Mouse (Mus musculus) layer of hippocampus, adult 2 months (tissue): Measurements from ENCODE around the gene Atrnl1. TPM values are rescaled to one million over a fixed set of nuclear protein-coding genes. Genes with fewer than 3 reads are reported as not detected.

Source experiments
- DNase-seq, 2 experiments: peaks; one replicate each; pipeline ENCODE4 v3.0.0; 2022; ENCODE audit warnings: low spot score in 2 of 2
- H3K27ac ChIP-seq: fragments of 200-600 bp; 2 replicates; pipeline ENCODE4 v1.8.1; 2022
- H3K4me3 ChIP-seq: fragments of 200-600 bp; 2 replicates; pipeline ENCODE4 v1.8.1; 2022; ENCODE audit warnings: mild to moderate bottlenecking
- CTCF ChIP-seq: fragments of 200-600 bp; conservative IDR thresholded peaks from 2 replicates; pipeline ENCODE4 v1.8.1; 2022; ENCODE audit warnings: antibody characterized with exemption, mild to moderate bottlenecking, moderate library complexity
- total RNA-seq, 2 experiments: library from RNA; stranded (reverse); gene quantifications; 2 replicates each; pipeline ENCODE4 v1.2.3; 2021

Atrnl1 gene
- total RNA-seq, 2 experiments from 2014 or later: 67.2 to 69.7 TPM

DNA sequence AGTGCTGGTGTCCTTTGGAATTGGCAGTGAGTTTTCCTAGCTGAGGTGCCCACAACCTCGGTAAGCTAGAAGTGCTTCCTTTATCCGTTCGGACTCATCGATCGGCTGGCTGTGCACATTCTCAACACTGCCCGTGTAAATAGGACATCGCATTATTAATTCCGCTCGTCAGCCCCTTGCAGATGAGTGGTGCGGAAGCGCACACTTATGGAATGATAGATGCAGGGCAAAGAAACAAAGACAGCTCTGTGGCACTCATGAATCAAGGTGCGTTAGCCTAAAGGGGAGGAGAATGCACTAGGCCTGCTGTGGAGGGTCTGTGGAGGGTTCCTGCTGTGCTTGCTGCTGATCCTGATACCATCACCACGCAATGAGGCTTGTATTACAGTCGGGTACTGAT is 474.0 kb downstream of the Atrnl1 start:
- Histone ChIP-seq H3K27ac (no peak overlapping the region), H3K4me3 (no peak overlapping the region)
- no peak for TF ChIP-seq CTCF
- DNase-seq: no peak

DNA sequence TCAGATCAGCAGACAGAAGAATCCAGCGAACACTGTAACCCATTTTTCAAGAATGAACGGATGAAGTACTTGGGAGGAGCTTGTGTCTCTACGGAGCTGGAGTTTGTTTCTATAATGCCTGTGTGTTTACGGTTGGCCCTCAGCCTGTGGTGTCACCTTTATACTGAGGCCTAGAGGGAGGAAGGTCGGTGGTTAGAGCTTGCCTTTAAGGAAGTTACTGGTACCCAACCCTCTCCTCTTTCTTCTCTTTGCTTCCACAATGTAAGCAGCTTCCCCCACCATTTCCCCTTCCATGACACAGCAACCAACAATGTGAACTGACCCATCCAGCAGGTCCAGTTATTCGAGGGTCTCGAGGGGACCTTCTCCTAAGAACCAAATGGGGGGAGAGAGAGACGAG is 475.9 kb downstream of the Atrnl1 start:
- H3K4me3 ChIP-seq: no peak overlapping the region
- H3K27ac ChIP-seq: no peak overlapping the region
- DNase-seq: no peak
- no peak for TF ChIP-seq CTCF

DNA sequence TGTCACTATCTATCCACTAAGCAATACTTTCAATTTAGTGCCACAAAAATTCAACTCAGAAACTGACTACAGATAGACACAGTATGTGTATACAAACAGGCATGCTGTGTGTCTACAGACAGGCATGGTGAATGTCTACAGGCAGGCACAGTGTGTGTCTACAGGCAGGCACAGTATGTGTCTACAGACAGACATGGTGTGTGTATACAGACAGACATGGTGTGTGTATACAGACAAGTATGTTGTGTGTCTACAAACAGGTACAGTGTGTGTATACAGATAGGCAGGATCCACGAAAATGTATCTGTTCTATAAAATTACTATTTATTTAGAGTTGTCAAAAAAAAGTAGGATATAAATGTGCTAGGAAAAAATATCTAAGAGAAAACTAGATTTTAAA is 477.1 kb downstream of the Atrnl1 start:
- DNase-seq: no peak
- H3K4me3 ChIP-seq: no peak overlapping the region
- TF ChIP-seq CTCF: no peak
- no peak overlapping the region for H3K27ac ChIP-seq

DNA sequence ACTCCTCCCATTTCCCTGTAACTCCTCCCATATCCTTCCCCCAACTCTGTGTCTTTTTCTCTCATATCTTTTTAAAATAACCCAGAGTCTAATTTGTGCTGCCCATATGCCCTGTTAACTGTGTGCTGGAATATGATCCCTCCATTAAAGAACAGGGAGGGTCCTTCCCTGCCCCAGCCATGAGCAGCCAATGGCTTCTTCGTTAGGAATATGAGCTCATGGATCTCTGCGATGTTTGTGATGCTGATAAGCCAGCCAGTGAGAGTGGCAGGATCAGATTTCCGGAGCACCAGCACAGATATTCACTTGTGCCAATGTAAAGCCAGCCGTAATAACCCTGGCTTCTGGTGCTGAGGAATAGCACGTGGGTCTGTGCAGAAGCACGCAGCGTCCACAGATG is 477.6 kb downstream of the Atrnl1 start:
- no peak for DNase-seq
- no peak overlapping the region for H3K4me3 ChIP-seq
- no peak overlapping the region for H3K27ac ChIP-seq
- no peak for TF ChIP-seq CTCF

DNA sequence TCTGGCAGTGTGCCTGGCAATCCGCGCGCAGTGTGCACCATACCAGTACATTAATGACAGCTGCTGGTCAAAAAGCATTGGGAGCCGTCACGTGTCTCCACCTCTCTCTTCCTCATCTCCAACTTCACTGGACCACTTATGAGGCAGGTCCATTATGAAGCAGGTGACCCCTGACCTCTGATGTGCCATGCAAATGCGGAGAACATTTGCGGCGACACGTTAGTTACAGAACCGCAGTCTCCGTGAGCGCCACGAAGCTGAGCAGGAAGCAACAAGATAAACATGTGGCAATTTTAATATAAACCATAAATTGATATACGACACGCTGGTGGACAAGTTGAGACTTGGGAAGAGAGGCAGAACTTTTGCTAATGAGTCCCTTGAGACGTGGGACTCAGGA is 481.1 kb downstream of the Atrnl1 start:
- Histone ChIP-seq H3K27ac (no peak overlapping the region), H3K4me3 (no peak overlapping the region)
- DNase-seq: no peak
- no peak for TF ChIP-seq CTCF

DNA sequence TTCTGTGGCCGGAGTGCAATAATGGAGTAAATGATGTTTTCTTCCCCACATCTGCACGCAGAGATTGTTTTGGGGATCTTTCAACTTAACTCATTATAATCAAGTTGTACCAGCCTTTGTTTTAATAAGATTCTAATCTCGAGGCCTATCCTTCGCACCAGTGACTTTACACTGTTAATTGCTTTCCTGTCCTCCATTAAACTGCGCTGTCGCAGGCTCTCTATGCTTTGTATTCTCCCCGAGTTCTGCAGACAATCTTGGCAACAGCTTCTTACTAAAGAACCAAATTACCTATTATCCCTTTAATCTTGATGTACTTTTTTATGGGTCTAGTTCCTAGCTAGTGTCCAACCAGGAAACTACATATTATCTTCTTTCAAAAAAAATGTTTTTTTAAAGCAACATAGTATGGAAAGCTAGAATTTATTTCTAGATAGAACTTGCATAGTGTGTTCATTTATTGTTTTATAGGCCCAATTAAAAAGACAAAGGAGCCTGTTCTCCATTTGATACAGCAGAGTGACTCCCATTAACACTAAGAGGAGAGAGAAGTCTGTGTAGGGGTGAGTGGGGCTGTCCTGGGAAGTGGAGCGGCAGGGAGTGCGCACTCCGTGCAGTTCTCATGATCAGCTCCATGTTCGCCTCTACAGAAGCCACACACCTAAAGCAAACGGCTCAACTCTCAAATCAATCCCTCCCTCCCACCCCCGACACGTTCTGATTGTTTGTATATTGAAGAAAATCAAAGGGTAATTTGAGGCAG is 484.1 kb downstream of the Atrnl1 start:
- Histone ChIP-seq H3K4me3 (no peak overlapping the region), H3K27ac (no peak overlapping the region)
- TF ChIP-seq CTCF: no peak
- no peak for DNase-seq

DNA sequence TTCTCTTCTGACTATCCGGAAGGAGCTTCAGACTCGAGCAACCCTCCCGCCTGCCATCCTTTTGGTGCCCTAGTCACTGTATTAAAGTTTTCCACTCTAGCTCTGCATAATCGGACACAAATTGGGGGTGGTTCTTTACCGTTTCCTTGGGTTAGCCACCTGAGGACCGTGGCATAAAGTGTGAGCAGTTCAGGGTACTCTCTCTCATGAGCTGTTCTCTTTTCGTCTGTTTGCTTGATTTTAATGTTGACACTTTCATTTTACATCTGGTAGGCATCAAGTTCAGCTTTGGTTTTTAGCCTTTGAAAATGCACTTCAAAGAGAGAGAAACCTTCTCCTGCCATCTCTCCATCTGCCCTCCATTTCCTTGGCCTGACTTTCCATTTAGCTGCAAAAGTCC is 484.9 kb downstream of the Atrnl1 start:
- Histone ChIP-seq H3K27ac (no peak overlapping the region), H3K4me3 (no peak overlapping the region)
- no peak for TF ChIP-seq CTCF
- DNase-seq: no peak

DNA sequence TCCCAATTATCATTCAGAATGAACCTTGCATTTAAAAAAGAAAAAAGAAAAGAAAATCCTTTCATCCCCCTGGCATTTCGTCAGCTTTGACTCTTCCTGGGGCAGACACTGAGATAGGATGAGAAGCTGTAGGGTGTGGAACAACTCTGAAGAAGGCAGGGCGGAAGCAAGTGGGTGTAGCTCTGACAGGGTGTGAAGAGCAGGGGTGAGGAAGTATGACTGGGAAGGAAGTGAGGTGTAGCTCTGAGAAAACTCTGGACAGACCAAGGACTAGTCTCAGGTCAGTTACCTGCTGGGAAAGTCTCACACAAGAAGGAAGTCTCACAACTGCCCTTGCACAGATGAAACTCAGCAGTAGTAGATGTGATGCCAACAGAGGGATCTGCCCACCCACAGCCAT is 486.4 kb downstream of the Atrnl1 start:
- TF ChIP-seq CTCF: no peak

DNA sequence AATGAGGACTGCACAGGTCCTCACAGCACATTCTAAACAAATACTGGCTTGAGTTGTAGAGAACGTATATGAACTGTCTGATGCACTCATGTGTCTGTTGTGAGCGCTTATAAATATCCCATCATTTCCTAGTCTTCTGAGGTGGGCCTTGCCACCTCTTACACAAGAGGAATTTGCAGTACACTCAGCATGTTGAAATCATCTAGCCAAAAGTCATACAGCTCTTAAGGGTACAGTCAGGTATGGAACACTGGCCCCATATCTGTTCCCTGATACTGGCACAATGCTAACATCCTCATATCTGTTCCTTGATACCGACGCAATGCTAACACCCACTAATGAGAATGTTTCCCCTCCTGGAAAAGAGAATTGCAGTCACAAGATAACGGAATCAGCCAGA is 488.7 kb downstream of the Atrnl1 start:
- TF ChIP-seq CTCF: no peak
- no peak for DNase-seq
- Histone ChIP-seq H3K27ac (no peak overlapping the region), H3K4me3 (no peak overlapping the region)

More for the DNA sequence above, 486.4 kb downstream of the Atrnl1 start:
- Histone ChIP-seq H3K27ac (no peak overlapping the region), H3K4me3 (no peak overlapping the region)
- no peak for DNase-seq

DNA sequence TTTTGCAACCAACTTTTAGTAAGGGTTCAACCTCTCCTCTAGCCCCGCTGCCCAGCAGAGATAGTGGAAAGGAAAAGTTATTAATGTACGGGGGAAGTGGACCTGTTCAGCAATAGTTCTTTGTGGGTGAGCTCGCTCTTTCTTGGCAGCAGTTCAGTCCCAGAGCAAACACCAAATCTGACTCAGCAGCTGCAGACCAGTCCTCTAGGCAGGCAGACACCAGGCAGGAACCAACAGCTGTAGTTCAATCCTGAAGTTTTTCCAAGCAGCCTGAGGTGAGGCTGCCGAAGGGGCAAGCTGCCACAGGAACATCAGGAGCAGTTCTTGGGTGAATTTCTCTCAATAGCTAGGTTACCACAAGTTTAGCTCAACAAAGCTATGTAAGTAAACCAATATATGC is 489.5 kb downstream of the Atrnl1 start:
- no peak for TF ChIP-seq CTCF
- no peak for DNase-seq

DNA sequence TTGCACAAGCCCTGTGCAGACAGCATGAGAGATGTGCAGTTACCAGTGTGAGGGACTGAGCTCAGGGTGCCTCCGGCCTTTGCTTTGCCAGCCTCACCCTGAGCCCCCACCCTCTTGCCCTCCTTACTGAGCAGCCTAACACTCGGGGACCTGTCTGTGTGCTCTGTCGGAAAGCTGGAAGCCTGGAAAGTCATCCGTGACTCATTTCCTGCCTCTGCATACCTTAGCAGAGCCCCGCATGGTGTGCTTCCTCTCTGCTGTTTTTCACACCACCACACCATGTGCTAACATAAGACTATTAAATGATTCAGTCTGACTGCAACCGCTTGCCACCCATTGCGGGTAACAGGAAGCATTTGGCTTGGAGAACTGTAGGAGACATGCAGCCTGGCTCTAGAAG is 493.7 kb downstream of the Atrnl1 start:
- DNase-seq: peak; percentile 29 to 64
- peak overlapping the region; percentile 52 for H3K27ac ChIP-seq
- TF ChIP-seq CTCF: no peak
- H3K4me3 ChIP-seq: no peak overlapping the region

More for the DNA sequence above, 489.5 kb downstream of the Atrnl1 start:
- Histone ChIP-seq H3K27ac (no peak overlapping the region), H3K4me3 (no peak overlapping the region)

DNA sequence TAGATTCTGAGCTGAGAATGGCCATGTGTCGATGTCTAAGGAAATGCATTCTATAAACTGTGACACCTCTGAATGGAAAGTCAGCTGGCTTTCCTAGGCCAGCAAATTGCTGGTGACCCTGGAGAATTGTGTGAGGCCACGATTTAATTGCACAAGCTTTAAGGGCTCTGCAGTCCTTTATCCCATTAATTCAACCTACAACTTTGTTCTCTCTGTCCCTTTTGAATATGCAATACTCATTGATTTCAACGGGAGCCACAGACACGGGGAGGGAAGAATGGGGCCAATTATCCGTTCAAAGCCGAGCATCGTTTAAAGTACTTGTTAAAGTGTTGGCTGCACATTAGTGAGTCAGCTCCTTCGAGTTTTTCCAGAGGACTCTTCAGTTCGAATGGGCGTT is 496.8 kb downstream of the Atrnl1 start:
- Histone ChIP-seq H3K4me3 (no peak overlapping the region), H3K27ac (no peak overlapping the region)
- DNase-seq: no peak
- no peak for TF ChIP-seq CTCF

DNA sequence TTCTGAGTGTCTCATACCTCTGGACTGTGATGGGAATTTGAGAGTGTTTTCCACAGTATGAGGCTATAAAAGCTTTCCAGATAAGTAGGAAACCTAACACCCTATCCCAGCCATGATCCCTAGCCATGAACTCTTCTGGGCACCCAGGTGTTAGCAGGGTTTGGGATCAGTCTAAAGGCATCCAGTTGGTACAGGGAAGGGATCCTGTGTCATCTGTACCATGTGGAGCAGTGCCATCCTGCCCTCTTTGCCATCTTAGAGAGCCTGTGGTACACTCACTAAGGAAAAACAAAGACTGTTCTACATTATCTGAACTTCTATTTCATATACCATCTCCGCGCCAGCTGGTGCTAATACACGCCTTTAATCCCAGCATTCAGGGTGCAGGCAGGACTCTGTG is 499.7 kb downstream of the Atrnl1 start:
- no peak for TF ChIP-seq CTCF
- Histone ChIP-seq H3K27ac (no peak overlapping the region), H3K4me3 (no peak overlapping the region)
- DNase-seq: no peak

DNA sequence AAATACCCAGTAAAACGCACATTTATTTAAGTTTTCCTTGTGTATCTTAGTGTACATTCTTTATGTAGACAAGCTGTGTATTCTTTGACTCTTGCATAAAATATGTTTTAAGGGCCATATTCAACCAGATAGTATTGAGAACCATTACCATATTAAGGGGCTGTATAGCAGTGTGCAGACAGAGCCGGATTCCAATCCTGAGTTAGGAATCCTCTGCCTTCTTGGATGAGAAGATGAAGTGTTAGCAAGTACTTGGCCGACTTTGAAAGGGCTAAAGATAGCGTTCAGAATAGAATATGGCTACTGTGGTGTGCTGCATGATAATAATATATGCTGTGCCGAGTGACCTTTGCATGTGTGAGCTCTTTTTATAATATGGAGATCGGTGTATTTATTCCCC is 500.5 kb downstream of the Atrnl1 start:
- H3K27ac ChIP-seq: no peak overlapping the region
- TF ChIP-seq CTCF: no peak
- H3K4me3 ChIP-seq: no peak overlapping the region
- no peak for DNase-seq
